Comparison of ENCODE assay signal across 9 mouse cellular contexts in the genomic region with DNA sequence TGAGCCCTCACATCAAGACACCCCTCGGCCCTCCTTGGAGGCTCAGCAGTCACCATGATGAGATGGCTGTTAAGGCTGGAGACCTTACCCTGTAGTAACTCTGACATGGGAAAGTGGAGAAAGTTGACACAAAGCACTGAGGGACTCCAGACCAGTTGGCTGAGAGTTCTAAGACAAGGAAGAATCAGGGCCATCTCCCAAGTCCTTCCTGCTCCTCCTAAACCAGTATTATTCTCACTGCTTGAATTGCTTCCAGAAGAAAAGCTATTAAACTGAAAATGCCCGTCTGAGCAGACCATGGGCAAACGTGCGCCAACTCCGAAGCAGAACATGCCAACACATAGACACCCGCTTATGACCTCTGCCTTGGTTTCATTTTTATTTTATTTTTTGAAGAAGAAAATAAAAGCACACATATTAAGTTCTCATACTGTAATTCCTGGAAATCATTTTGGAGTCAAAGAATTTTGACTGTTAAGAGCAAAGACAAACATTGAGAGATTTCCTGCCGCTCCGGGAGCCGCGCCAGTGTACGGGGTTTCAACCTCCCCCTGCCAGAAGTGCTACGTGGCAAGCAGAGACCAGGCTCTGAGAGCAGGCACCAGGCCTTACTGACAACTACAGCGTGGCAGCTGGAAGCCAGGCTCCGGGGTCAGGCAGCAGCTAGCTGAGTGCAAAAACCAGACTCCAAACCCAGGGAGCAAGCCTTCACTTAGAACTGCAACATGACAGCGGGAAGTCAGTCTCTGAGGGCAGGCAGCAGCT. TPM values are rescaled to one million over a fixed set of nuclear protein-coding genes. Genes with fewer than 3 reads are reported as not detected.
DNase-seq lines count a peak whose midpoint lies in the region; ATAC-seq and TF ChIP-seq lines count a peak whose summit lies in the region.
"Had no signal": no experiment of that assay in that cellular context is flagged by ENCODE, and none has a peak within 500 bp of the region (broad histone marks: within the 10 kb centered on the region; RNA-seq: fewer than 3 reads in every experiment).

No protein-coding gene starts in this region.

- H3K4me3 ChIP-seq in embryonic fibroblast, embryonic 13.5 days (ENCODE audit: insufficient read depth, low read length): no peak overlapping the region
- no peak overlapping the region for H3K4me3 ChIP-seq in intestine, embryonic 14.5 days (ENCODE audit: low read depth, low read length)
- no peak overlapping the region for H3K4me3 ChIP-seq in lung, embryonic 15.5 days
- H3K4me3 ChIP-seq in forebrain, embryonic 10.5 days: no peak overlapping the region
- H3K4me3 ChIP-seq: megakaryocyte, embryonic 14.5 days had no signal

- H3K36me3 ChIP-seq in intestine, embryonic 14.5 days (ENCODE audit: control insufficient read depth, insufficient read depth, low read length): no peaks in the 10 kb centered on the region
- no peaks in the 10 kb centered on the region for H3K36me3 ChIP-seq in lung, embryonic 15.5 days
- H3K36me3 ChIP-seq in forebrain, embryonic 10.5 days (replicated peaks): no peaks in the 10 kb centered on the region

- 57% methylated on average over 15 of the region's 15 CpGs for WGBS in intestine, embryonic 14.5 days
- 39% methylated on average over 15 of the region's 15 CpGs for WGBS in lung, embryonic 15.5 days
- 90% methylated on average over 15 of the region's 15 CpGs for WGBS in forebrain, embryonic 10.5 days

- no peak overlapping the region for H3K4me2 ChIP-seq in intestine, embryonic 14.5 days (ENCODE audit: low read length)
- peak overlapping the region; percentile 34 for H3K4me2 ChIP-seq in lung, embryonic 15.5 days

- DNase-seq in adrenal gland, postnatal 14 days: peak; percentile 50
- DNase-seq in intestine, embryonic 14.5 days (ENCODE audit: low spot score): peak; percentile 73
- no peak for DNase-seq in right cerebral cortex, postnatal 25 days
- DNase-seq in layer of hippocampus, adult 8-10 months (ENCODE audit: low spot score in 2 of 2): no peak
- DNase-seq in T-cell, adult 2 months (ENCODE audit: low spot score): no peak
- DNase-seq in forebrain, embryonic 10.5 days (ENCODE audit: extremely low spot score, low spot score): no peak

- H3K27ac ChIP-seq in embryonic fibroblast, embryonic 13.5 days (ENCODE audit: insufficient read depth, low read length): peak overlapping the region; percentile 90
- H3K27ac ChIP-seq in intestine, embryonic 14.5 days (ENCODE audit: low read depth): peak overlapping the region; percentile 90
- H3K27ac ChIP-seq in lung, embryonic 15.5 days: peak overlapping the region; percentile 93
- no peak overlapping the region for H3K27ac ChIP-seq in forebrain, embryonic 10.5 days

- no peak for TF ChIP-seq CTCF in embryonic fibroblast, embryonic 13.5 days (IDR thresholded peaks at IDR 0.05; ENCODE audit: borderline replicate concordance, insufficient read depth, low read length)

- H3K9me3 ChIP-seq in intestine, embryonic 14.5 days (ENCODE audit: control insufficient read depth, low read length): no peaks in the 10 kb centered on the region
- no peaks in the 10 kb centered on the region for H3K9me3 ChIP-seq in lung, embryonic 15.5 days
- H3K9me3 ChIP-seq in forebrain, embryonic 10.5 days: no peaks in the 10 kb centered on the region
- H3K9me3 ChIP-seq: megakaryocyte, embryonic 14.5 days had no signal

- no peak overlapping the region for H3K9ac ChIP-seq in intestine, embryonic 14.5 days (ENCODE audit: low read length)
- no peak overlapping the region for H3K9ac ChIP-seq in lung, embryonic 15.5 days

- H3K27me3 ChIP-seq in intestine, embryonic 14.5 days (replicated peaks; ENCODE audit: control insufficient read depth, insufficient read depth, low read length): no peaks in the 10 kb centered on the region
- H3K27me3 ChIP-seq in lung, embryonic 15.5 days: no peaks in the 10 kb centered on the region
- H3K27me3 ChIP-seq in forebrain, embryonic 10.5 days (ENCODE audit: poor library complexity, severe bottlenecking): no peaks in the 10 kb centered on the region
- H3K27me3 ChIP-seq: megakaryocyte, embryonic 14.5 days had no signal

- H3K4me1 ChIP-seq in embryonic fibroblast, embryonic 13.5 days (ENCODE audit: control insufficient read depth, insufficient read depth, low read length): peaks cover 6% of the 10 kb centered on the region
- peaks cover 3% of the 10 kb centered on the region for H3K4me1 ChIP-seq in intestine, embryonic 14.5 days (replicated peaks; ENCODE audit: control insufficient read depth, insufficient read depth, low read length)
- H3K4me1 ChIP-seq in lung, embryonic 15.5 days: peaks cover 17% of the 10 kb centered on the region
- no peaks in the 10 kb centered on the region for H3K4me1 ChIP-seq in forebrain, embryonic 10.5 days
- H3K4me1 ChIP-seq: megakaryocyte, embryonic 14.5 days had no signal

- peak; percentile 80 for ATAC-seq in intestine, embryonic 14.5 days (replicated peaks; ENCODE audit: low FRiP score, low TSS enrichment, low read depth)
- ATAC-seq in lung, embryonic 15.5 days (ENCODE audit: borderline replicate concordance, extremely low read depth, low FRiP score, low TSS enrichment): peak; percentile 94

- TF ChIP-seq POLR2A in embryonic fibroblast, embryonic 13.5 days (IDR thresholded peaks at IDR 0.05; ENCODE audit: low read depth, low read length): 0 out of 2 replicates have a peak, but pooled peaks have one; percentile 21

RNA-seq across cellular contexts. Expression of a gene that starts 53.5 kb away (rescaled TPM):
- 6.4 and 10.5 TPM in 2 replicates for total RNA-seq in adrenal gland, postnatal 14 days (2021)
- 241 and 405 TPM in 2 replicates for polyA plus RNA-seq in embryonic fibroblast, embryonic 13.5 days (2011; ENCODE audit: insufficient read length, low read depth, missing spikeins)
- polyA plus RNA-seq in intestine, embryonic 14.5 days (2014; fragmentation: Nextera tagmentation; extraction: Ambion mirVana): 55.6 and 59.1 TPM in 2 replicates
- polyA plus RNA-seq in lung, embryonic 15.5 days (2015; fragmentation: Nextera tagmentation; extraction: Ambion mirVana): 26.3 and 27.3 TPM in 2 replicates
- total RNA-seq in layer of hippocampus, adult 8-10 months (2022): 1 to 10 TPM; 3.5 to 8.7 (median 5.0) TPM
- polyA plus RNA-seq in forebrain, embryonic 10.5 days (2016; fragmentation: Nextera tagmentation; extraction: Ambion mirVana): 1.0 and 1.4 TPM in 2 replicates

Comparison
In these comparisons a context has a peak if more than half of its experiments do, and no peak if none do; other contexts are left out.
1. DNase-seq: peak in adrenal gland, postnatal 14 days (single experiment) and intestine, embryonic 14.5 days (single experiment); none in right cerebral cortex, postnatal 25 days (single experiment), layer of hippocampus, adult 8-10 months (0 of 2), T-cell, adult 2 months (single experiment) and forebrain, embryonic 10.5 days (single experiment).
2. RNA of a gene that starts 53.5 kb away (polyA plus RNA-seq): 241 to 405 TPM in embryonic fibroblast, embryonic 13.5 days, 55.6 to 59.1 TPM in intestine, embryonic 14.5 days and 26.3 to 27.3 TPM in lung, embryonic 15.5 days; 1.0 to 1.4 TPM in forebrain, embryonic 10.5 days; every median in the first group is over 10 times any median in the second.